Mouse (Mus musculus) liver, postnatal 0 days (tissue): ENCODE measurements around the gene Gm20708. TPM values are rescaled to one million over a fixed set of nuclear protein-coding genes. Genes with fewer than 3 reads are reported as not detected.

Source experiments
- ATAC-seq: fragments of 200-750 bp; cut with Nextera tagmentation; 2 replicates; pipeline ENCODE4 v1.8.0; 2017; ENCODE audit warnings: mild to moderate bottlenecking, moderate library complexity
- DNase-seq: peaks from one replicate; pipeline ENCODE4 v3.0.0-alpha.2; 2016
- H3K27ac ChIP-seq: fragments of 300-500 bp; sonication (generic); 2 replicates; pipeline ENCODE4 v1.5.1; 2014; ENCODE audit warnings: antibody characterized with exemption, moderate library complexity, mild to moderate bottlenecking, low read depth
- H3K27me3 ChIP-seq: fragments of 300-500 bp; sonication (generic); 2 replicates; pipeline ENCODE4 v1.6.1; 2014; ENCODE audit warnings: low read length, control low read depth, mixed read lengths; ENCODE audit not compliant: insufficient read depth
- H3K36me3 ChIP-seq: fragments of 300-500 bp; sonication (generic); replicated peaks from 2 replicates; pipeline ENCODE4 v1.6.1; 2014; ENCODE audit warnings: mild to moderate bottlenecking, control low read depth, low read length, moderate library complexity, mixed read lengths; ENCODE audit not compliant: insufficient read depth
- H3K4me1 ChIP-seq: fragments of 300-500 bp; sonication (generic); 2 replicates; pipeline ENCODE4 v1.6.1; 2014; ENCODE audit warnings: antibody characterized with exemption, mild to moderate bottlenecking, control low read depth; ENCODE audit not compliant: insufficient read depth
- H3K4me2 ChIP-seq: fragments of 300-500 bp; sonication (generic); 2 replicates; pipeline ENCODE4 v1.6.1; 2014; ENCODE audit warnings: low read depth, mild to moderate bottlenecking, low read length, moderate library complexity, mixed read lengths
- H3K4me3 ChIP-seq: fragments of 300-500 bp; sonication (generic); 2 replicates; pipeline ENCODE4 v1.5.1; 2014; ENCODE audit warnings: low read depth, low read length
- H3K9ac ChIP-seq: fragments of 300-500 bp; sonication (generic); replicated peaks from 2 replicates; pipeline ENCODE4 v1.6.1; 2014; ENCODE audit warnings: mild to moderate bottlenecking, moderate library complexity
- H3K9me3 ChIP-seq: fragments of 300-500 bp; sonication (generic); 2 replicates; pipeline ENCODE4 v1.6.1; 2016; ENCODE audit warnings: mild to moderate bottlenecking, control low read depth, low read length, mixed read lengths
- CTCF ChIP-seq: sonication (generic); IDR thresholded peaks from 2 replicates; pipeline ENCODE4 v1.5.1; 2016; ENCODE audit warnings: antibody characterized with exemption, low read depth
- EP300 ChIP-seq: IDR thresholded peaks from 2 replicates; pipeline ENCODE4 v1.6.1; 2016; ENCODE audit warnings: antibody characterized with exemption, low read depth, mild to moderate bottlenecking
- WGBS: fragments of 180-500 bp; shearing (Covaris S2); extraction: QIAGEN DNeasy Blood & Tissue Kit; methylation state at CpG from one replicate; pipeline ENCODE4 v1.1.7; 2014; ENCODE audit not compliant: insufficient replicate concordance; 5-methylcytosine and 5-hydroxymethylcytosine counted together
- polyA plus RNA-seq: library from polyadenylated mRNA; unstranded; fragments of >200 nt; fragmentation: Nextera tagmentation; extraction: Ambion mirVana; gene quantifications from 2 replicates; pipeline ENCODE4 v1.2.1, GENCODE M21; 2015

The Gm20708 gene
- polyA plus RNA-seq, 1 experiment from 2014 or later = 0.48 TPM

DNA sequence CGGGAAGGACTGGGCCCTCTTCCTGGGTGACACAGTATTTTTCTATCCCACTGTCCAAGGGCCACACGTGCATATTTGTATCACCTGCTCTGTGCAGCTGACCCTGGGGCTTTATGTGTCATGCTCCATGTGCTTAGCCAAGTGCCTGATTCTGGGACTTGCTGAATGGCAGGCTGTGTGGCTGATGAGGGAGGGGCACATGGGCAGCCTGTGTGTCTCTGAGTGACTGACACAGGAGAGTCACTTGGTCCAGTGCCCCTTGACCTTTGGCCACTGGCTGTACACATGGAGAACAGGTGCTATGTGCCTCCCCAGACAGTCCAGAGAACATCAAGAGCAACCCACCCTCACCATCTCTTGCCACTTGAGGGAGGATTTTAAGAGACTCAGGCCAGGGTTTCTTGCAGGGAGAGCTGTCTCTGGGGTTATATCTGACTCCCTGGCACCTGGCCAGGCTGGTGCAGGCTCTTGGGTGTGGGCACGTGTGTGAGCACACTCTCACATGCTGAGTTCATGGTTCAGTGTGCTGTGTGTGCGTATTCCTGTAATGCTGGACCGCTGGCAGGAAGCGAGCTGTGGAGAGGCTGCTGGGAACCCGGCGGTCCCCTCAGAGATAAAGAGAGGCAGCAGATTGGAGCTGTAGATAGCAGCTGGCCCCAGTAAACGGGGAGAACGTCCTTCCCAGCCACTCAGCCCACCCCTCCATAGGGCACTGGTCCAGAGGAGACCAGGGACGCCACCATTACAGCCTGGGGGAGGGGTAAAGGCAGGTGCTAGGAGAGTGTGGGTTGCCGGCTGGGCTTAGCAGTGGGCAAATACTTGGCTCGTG is 68.7 kb downstream of the Gm20708 start:
- DNase-seq = peak; percentile 80
- peak overlapping the region; percentile 57 for H3K9ac ChIP-seq
- H3K4me2 ChIP-seq = peak overlapping the region; percentile 42
- no peaks in the 10 kb centered on the region for H3K36me3 ChIP-seq
- H3K9me3 ChIP-seq = no peaks in the 10 kb centered on the region
- no peak for TF ChIP-seq CTCF
- TF ChIP-seq EP300 = peak; percentile 56; the same call in 1 of the 2 replicates
- no peaks in the 10 kb centered on the region for H3K27me3 ChIP-seq
- WGBS = 6% methylated on average over 13 of the region's 13 CpGs
- ATAC-seq = peak; percentile 85
- H3K4me1 ChIP-seq = peaks cover 54% of the 10 kb centered on the region
- H3K27ac ChIP-seq = peak overlapping the region; percentile 95
- H3K4me3 ChIP-seq = no peak overlapping the region

DNA sequence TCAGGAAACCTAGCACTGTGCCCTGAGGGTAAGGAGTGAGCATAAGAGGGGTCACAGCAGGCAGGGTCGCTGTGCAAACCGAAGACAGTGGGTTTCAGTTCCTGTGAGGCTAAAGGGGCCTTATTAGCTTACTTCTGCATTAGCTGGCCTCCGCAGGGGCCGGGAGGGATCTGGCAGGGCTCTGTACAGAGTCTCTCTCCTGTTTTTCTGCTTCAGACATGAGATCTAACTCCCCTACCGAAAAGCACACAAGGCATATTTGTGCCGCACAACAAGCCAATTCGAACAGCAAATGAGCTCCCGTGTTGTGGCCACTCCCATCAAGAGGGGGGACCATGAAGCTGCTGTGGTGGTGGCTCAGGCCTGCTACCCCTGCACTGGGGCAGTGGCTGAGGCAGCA is 69.4 kb downstream of the Gm20708 start:
- Histone ChIP-seq H3K27ac (peak overlapping the region; percentile 95), H3K27me3 (no peaks in the 10 kb centered on the region), H3K4me1 (peaks cover 51% of the 10 kb centered on the region), H3K4me2 (peak overlapping the region; percentile 42), H3K9ac (peak overlapping the region; percentile 57), H3K4me3 (no peak overlapping the region), H3K36me3 (no peaks in the 10 kb centered on the region), H3K9me3 (no peaks in the 10 kb centered on the region)
- DNase-seq (no peak), ATAC-seq (peak; percentile 1; the same call in 1 of the 2 replicates)
- 17% methylated on average over 8 of the region's 8 CpGs for WGBS
- TF ChIP-seq EP300 (no peak), CTCF (no peak)

DNA sequence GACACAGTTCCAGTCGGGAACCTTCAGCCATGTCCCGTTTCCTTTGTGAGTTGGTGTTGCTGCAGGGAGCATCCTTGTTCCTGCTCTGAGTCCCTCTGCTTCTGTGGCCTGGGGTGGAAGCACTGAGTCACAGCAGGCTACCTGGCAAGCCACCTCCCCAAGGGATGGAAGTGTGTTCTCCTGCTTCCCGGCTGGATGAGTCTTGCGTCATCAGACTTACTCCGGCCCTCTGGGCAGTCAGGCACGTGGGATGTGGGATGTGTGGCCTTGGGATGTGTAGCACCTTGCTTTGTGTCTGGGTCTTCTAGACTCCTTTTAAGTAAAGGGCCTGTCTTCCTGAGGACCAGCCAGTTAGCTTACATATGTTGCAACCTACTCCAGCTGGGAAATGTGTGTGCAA is 70.2 kb downstream of the Gm20708 start:
- Histone ChIP-seq H3K27ac (peak overlapping the region; percentile 95), H3K4me2 (no peak overlapping the region), H3K4me1 (peaks cover 51% of the 10 kb centered on the region), H3K9ac (no peak overlapping the region), H3K9me3 (no peaks in the 10 kb centered on the region), H3K4me3 (no peak overlapping the region), H3K27me3 (no peaks in the 10 kb centered on the region), H3K36me3 (no peaks in the 10 kb centered on the region)
- DNase-seq (no peak), ATAC-seq (no peak)
- WGBS = 73% methylated on average over 6 of the region's 6 CpGs
- TF ChIP-seq EP300 (no peak), CTCF (no peak)

DNA sequence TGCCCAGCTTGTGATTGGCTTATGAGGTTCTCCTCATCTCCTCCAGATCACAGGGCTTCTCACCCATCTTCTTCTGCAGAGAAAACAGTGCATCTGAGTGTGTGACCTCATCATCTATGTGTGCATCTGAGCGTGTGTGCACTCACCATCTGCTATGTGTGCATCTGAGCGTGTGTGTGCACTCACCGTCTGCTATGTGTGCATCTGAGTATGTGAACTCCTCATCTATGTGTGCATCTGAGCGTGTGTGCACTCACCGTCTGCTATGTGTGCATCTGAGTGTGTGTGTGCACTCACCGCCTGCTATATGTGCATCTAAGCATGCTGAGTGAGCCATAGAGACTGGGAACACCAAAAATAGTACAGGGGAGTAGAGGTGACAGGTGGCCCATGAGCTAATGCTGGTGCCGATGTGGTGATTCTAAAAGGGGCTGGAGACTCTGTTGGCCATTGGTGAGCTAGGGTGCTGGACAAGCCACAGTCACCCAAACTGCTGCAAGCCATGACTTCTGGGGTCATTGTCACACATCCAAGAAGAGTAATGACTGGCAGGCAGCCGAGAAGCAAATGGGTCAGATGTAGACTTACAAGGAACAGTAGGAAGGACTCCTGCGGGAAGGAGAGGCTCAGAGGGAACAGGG is 71.0 kb downstream of the Gm20708 start:
- DNase-seq = no peak
- Histone ChIP-seq H3K27me3 (no peaks in the 10 kb centered on the region), H3K27ac (peak overlapping the region; percentile 77), H3K9me3 (no peaks in the 10 kb centered on the region), H3K4me3 (no peak overlapping the region), H3K4me2 (no peak overlapping the region), H3K36me3 (no peaks in the 10 kb centered on the region), H3K9ac (no peak overlapping the region), H3K4me1 (peaks cover 46% of the 10 kb centered on the region)
- 76% methylated on average over 9 of the region's 9 CpGs for WGBS
- TF ChIP-seq CTCF = no peak
- TF ChIP-seq EP300 = no peak
- no peak for ATAC-seq

DNA sequence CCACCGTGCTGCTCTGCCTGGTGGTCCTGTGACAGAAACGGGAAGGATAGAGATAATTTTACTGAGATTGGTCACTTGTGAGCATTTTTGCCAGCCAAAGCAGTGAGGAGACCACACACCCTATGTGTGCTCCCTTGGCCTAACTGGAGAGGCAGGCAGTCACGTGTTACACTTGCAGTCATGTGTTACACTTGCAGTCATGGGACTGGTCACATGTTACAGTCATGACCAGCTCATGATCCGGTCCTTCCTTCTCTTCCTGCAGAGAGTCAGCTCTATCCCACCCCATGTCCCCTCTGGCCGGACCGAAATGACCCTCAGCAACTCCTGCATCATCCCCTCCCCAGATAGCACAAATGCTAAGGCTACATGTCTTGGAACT is 71.5 kb downstream of the Gm20708 start:
- WGBS = 65% methylated on average over 6 of the region's 6 CpGs
- H3K4me2 ChIP-seq = no peak overlapping the region
- no peak overlapping the region for H3K4me3 ChIP-seq
- H3K9ac ChIP-seq = no peak overlapping the region
- peak overlapping the region; percentile 77 for H3K27ac ChIP-seq
- ATAC-seq (no peak), DNase-seq (no peak)
- TF ChIP-seq CTCF (no peak), EP300 (no peak)
- H3K36me3 ChIP-seq = no peaks in the 10 kb centered on the region
- H3K9me3 ChIP-seq = no peaks in the 10 kb centered on the region
- no peaks in the 10 kb centered on the region for H3K27me3 ChIP-seq
- H3K4me1 ChIP-seq = peaks cover 43% of the 10 kb centered on the region

DNA sequence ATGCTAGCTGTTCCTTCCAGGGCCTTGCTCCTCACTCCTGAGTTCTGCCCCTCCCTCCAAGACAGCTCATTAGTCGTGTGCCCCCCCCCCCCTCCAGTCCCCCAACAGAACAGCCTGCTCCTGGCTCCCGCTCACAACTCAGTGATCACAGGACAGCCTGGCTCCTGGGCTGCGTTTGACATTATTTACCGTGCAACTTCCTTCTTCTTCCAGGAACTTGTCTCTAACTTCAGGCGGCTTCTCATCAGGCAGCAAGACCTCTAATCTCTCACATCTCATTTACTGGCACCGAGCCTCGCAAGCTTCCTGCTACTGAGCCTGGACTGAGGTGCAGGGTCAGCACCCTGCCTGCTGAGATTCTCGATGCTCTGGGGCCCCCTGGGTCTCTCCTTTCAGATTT is 72.3 kb downstream of the Gm20708 start:
- WGBS = 15% methylated on average over 7 of the region's 8 CpGs
- no peak overlapping the region for H3K4me2 ChIP-seq
- no peaks in the 10 kb centered on the region for H3K27me3 ChIP-seq
- peaks cover 49% of the 10 kb centered on the region for H3K4me1 ChIP-seq
- TF ChIP-seq CTCF (no peak), EP300 (peak; percentile 71)
- H3K9me3 ChIP-seq = no peaks in the 10 kb centered on the region
- no peak overlapping the region for H3K9ac ChIP-seq
- DNase-seq (peak; percentile 50), ATAC-seq (no peak)
- peak overlapping the region; percentile 77 for H3K27ac ChIP-seq
- H3K36me3 ChIP-seq = no peaks in the 10 kb centered on the region
- no peak overlapping the region for H3K4me3 ChIP-seq
